Comparison of ENCODE assay signal across 32 mouse cellular contexts in genomic region chr14:51256041-51256440, GRCm38 (mm10). TPM values are rescaled to one million over a fixed set of nuclear protein-coding genes. Genes with fewer than 3 reads are reported as not detected.
DNase-seq lines count a peak whose midpoint lies in the region; ATAC-seq and TF ChIP-seq lines count a peak whose summit lies in the region.
"Had no signal": no experiment of that assay in that cellular context is flagged by ENCODE, and none has a peak within 500 bp of the region (broad histone marks: within the 10 kb centered on the region; RNA-seq: fewer than 3 reads in every experiment).

Gene Rnase2a (minus strand): TSS chr14:51256112.

- DNase-seq in lung, adult 18-20 months, result peak; percentile 16 to 22
- no peak for DNase-seq in lung, postnatal 0 days (ENCODE audit: low spot score)
- peak; percentile 48 for DNase-seq in 3T3-L1 (ENCODE audit: low read depth, low spot score)
- DNase-seq in left cerebral cortex, adult 8-10 months (ENCODE audit: low spot score in 2 of 2), result no peak
- DNase-seq in heart, embryonic 10.5 days (ENCODE audit: low spot score), result no peak
- DNase-seq: adrenal gland, adult 2 months; adrenal gland, postnatal 14 days; cerebellum, adult 11 months; cerebellum, adult 2 months; cerebellum, postnatal 10 days; cerebellum, postnatal 36 days; embryo, embryonic 11 days; gastrocnemius, postnatal 25 days; heart, postnatal 10 days; heart, postnatal 36 days had no signal

- no peaks in the 10 kb centered on the region for H3K27me3 ChIP-seq in lung, postnatal 0 days (replicated peaks; ENCODE audit: insufficient read depth, low read length)
- no peaks in the 10 kb centered on the region for H3K27me3 ChIP-seq in heart, embryonic 10.5 days (ENCODE audit: insufficient read depth, poor library complexity, severe bottlenecking)
- H3K27me3 ChIP-seq: embryonic facial prominence, embryonic 13.5 days; forebrain, embryonic 12.5 days; forebrain, embryonic 15.5 days; heart, embryonic 12.5 days; heart, embryonic 15.5 days; hindbrain, embryonic 13.5 days had no signal

- WGBS in lung, postnatal 0 days, result 90% methylated on average over 3 of the region's 3 CpGs
- 94% methylated on average over 3 of the region's 3 CpGs for WGBS in heart, embryonic 10.5 days

- TF ChIP-seq CTCF in lung, postnatal 0 days (IDR thresholded peaks at IDR 0.05), result no peak

- H3K9me3 ChIP-seq in lung, postnatal 0 days (ENCODE audit: low read length), result no peaks in the 10 kb centered on the region
- H3K9me3 ChIP-seq in heart, embryonic 10.5 days, result no peaks in the 10 kb centered on the region
- H3K9me3 ChIP-seq: embryonic facial prominence, embryonic 10.5 days; embryonic facial prominence, embryonic 13.5 days; forebrain, embryonic 12.5 days; forebrain, embryonic 15.5 days; heart, embryonic 12.5 days; heart, embryonic 15.5 days; hindbrain, embryonic 10.5 days; hindbrain, embryonic 13.5 days had no signal

- no peak for ATAC-seq in lung, postnatal 0 days
- peak; percentile 59 for ATAC-seq in granulocyte monocyte progenitor cell, adult 5-6 weeks (replicated peaks; ENCODE audit: poor library complexity, severe bottlenecking)
- ATAC-seq in megakaryocyte progenitor cell, adult 5-6 weeks (replicated peaks; ENCODE audit: poor library complexity), result peak; percentile 67
- ATAC-seq: CD4-positive, CD25-positive, alpha-beta regulatory T cell, adult 4 months; forebrain, embryonic 15.5 days; hindbrain, postnatal 0 days had no signal

- no peaks in the 10 kb centered on the region for H3K4me1 ChIP-seq in lung, postnatal 0 days (ENCODE audit: insufficient read depth, low read depth, low read length)
- H3K4me1 ChIP-seq in heart, embryonic 10.5 days, result no peaks in the 10 kb centered on the region
- H3K4me1 ChIP-seq: embryonic facial prominence, embryonic 10.5 days; embryonic facial prominence, embryonic 13.5 days; forebrain, embryonic 12.5 days; forebrain, embryonic 15.5 days; heart, embryonic 12.5 days; heart, embryonic 15.5 days; hindbrain, embryonic 10.5 days; hindbrain, embryonic 13.5 days had no signal

- no peak within 1 kb of the TSS for H3K4me3 ChIP-seq in lung, postnatal 0 days (ENCODE audit: low read depth, low read length)
- H3K4me3 ChIP-seq in heart, embryonic 10.5 days, result no peak within 1 kb of the TSS
- H3K4me3 ChIP-seq: embryonic facial prominence, embryonic 10.5 days; embryonic facial prominence, embryonic 13.5 days; erythroblast, embryonic 14.5 days; forebrain, embryonic 12.5 days; forebrain, embryonic 15.5 days; heart, embryonic 12.5 days; heart, embryonic 15.5 days; hindbrain, embryonic 10.5 days; hindbrain, embryonic 13.5 days had no signal

- H3K36me3 ChIP-seq in lung, postnatal 0 days (ENCODE audit: insufficient read depth, low read length), result no peaks in the 10 kb centered on the region
- H3K36me3 ChIP-seq in heart, embryonic 10.5 days, result no peaks in the 10 kb centered on the region
- H3K36me3 ChIP-seq: embryonic facial prominence, embryonic 10.5 days; embryonic facial prominence, embryonic 13.5 days; forebrain, embryonic 12.5 days; forebrain, embryonic 15.5 days; heart, embryonic 12.5 days; heart, embryonic 15.5 days; hindbrain, embryonic 10.5 days; hindbrain, embryonic 13.5 days had no signal

- H3K4me2 ChIP-seq in lung, postnatal 0 days (replicated peaks; ENCODE audit: low read depth, low read length), result no peak within 1 kb of the TSS
- H3K4me2 ChIP-seq: embryonic facial prominence, embryonic 13.5 days; forebrain, embryonic 12.5 days; forebrain, embryonic 15.5 days; heart, embryonic 12.5 days; heart, embryonic 15.5 days; hindbrain, embryonic 13.5 days had no signal

- H3K9ac ChIP-seq in lung, postnatal 0 days (replicated peaks; ENCODE audit: low read depth), result no peak within 1 kb of the TSS
- H3K9ac ChIP-seq: embryonic facial prominence, embryonic 13.5 days; forebrain, embryonic 12.5 days; forebrain, embryonic 15.5 days; heart, embryonic 12.5 days; heart, embryonic 15.5 days; hindbrain, embryonic 13.5 days had no signal

- no peak within 1 kb of the TSS for H3K27ac ChIP-seq in lung, postnatal 0 days (ENCODE audit: low read length)
- H3K27ac ChIP-seq in heart, embryonic 10.5 days, result no peak within 1 kb of the TSS
- H3K27ac ChIP-seq: embryonic facial prominence, embryonic 10.5 days; embryonic facial prominence, embryonic 13.5 days; forebrain, embryonic 12.5 days; forebrain, embryonic 15.5 days; heart, embryonic 15.5 days; hindbrain, embryonic 10.5 days; hindbrain, embryonic 13.5 days; hindbrain, postnatal 0 days had no signal

- TF ChIP-seq EP300 in lung, postnatal 0 days (IDR thresholded peaks at IDR 0.05), result no peak

RNA-seq across cellular contexts. Expression of gene Rnase2a, which starts in this region (rescaled TPM):
- polyA plus RNA-seq in lung, postnatal 0 days (2015; fragmentation: Nextera tagmentation; extraction: Ambion mirVana), result not detected in 2 replicates
- total RNA-seq in granulocyte monocyte progenitor cell, adult 5-6 weeks (2014; fragmentation: Nextera tagmentation), result not detected in 2 replicates
- not detected in 2 replicates for total RNA-seq in granulocyte monocyte progenitor cell, adult 5-6 weeks (2017)
- not detected in 2 replicates for total RNA-seq in megakaryocyte progenitor cell, adult 5-6 weeks (2015)
- not detected in 2 replicates for total RNA-seq in megakaryocyte progenitor cell, adult 5-6 weeks (2017)
- not detected for total RNA-seq in left cerebral cortex, adult 8-10 months (2022)
- polyA plus RNA-seq in heart, embryonic 10.5 days (2016; fragmentation: Nextera tagmentation; extraction: Ambion mirVana), result not detected in 2 replicates
- total RNA-seq: adrenal gland, postnatal 4 days; heart, postnatal 10 days; hindbrain, postnatal 0 days; MEL had no signal
- polyA plus RNA-seq: adrenal gland, adult 2 months; C2C12; CD4-positive, CD25-positive, alpha-beta regulatory T cell, adult 4 months; cerebellum, adult 2 months; cortical plate, adult 2 months; embryonic facial prominence, embryonic 10.5 days; embryonic facial prominence, embryonic 13.5 days; erythroblast, embryonic 14.5 days; forebrain, embryonic 12.5 days; forebrain, embryonic 15.5 days; heart, embryonic 12.5 days; heart, embryonic 15.5 days; hindbrain, embryonic 10.5 days; hindbrain, embryonic 13.5 days; hindbrain, postnatal 0 days had no signal

Comparison
In these comparisons a context has a peak if more than half of its experiments do, and no peak if none do; other contexts are left out.
1. DNase-seq: peak in lung, adult 18-20 months (2 of 2) and 3T3-L1 (single experiment); none in lung, postnatal 0 days (single experiment), left cerebral cortex, adult 8-10 months (0 of 2) and heart, embryonic 10.5 days (single experiment).
2. Peak in ATAC-seq in granulocyte monocyte progenitor cell, adult 5-6 weeks; RNA of the gene not detected or under 1 TPM.
3. Peak in ATAC-seq in megakaryocyte progenitor cell, adult 5-6 weeks; RNA of the gene not detected or under 1 TPM.